ENCODE assay signal across 8 mouse cellular contexts in genomic region chr1:132371298-132372081, GRCm38 (mm10). TPM values are rescaled to one million over a fixed set of nuclear protein-coding genes. Genes with fewer than 3 reads are reported as not detected.
A peak's percentile ranks its signal among the peaks of the same experiment; 100 is the strongest.
DNase-seq lines count a peak whose midpoint lies in the region; ATAC-seq lines count a peak whose summit lies in the region.
"Had no signal": no experiment of that assay in that cellular context is flagged by ENCODE, and none has a peak within 500 bp of the region (broad histone marks: within the 10 kb centered on the region; RNA-seq: fewer than 3 reads in every experiment).

No protein-coding gene starts in this region.

- no peaks in the 10 kb centered on the region for H3K9me3 ChIP-seq in lung, embryonic 15.5 days
- H3K9me3 ChIP-seq in forebrain, embryonic 14.5 days (replicated peaks; ENCODE audit: control insufficient read depth, low read length) = no peaks in the 10 kb centered on the region
- H3K9me3 ChIP-seq in liver, embryonic 11.5 days (ENCODE audit: control insufficient read depth, low read length) = no peaks in the 10 kb centered on the region
- no peaks in the 10 kb centered on the region for H3K9me3 ChIP-seq in stomach, embryonic 15.5 days
- H3K9me3 ChIP-seq: megakaryocyte, embryonic 14.5 days had no signal

- no peak overlapping the region for H3K4me2 ChIP-seq in lung, embryonic 15.5 days
- H3K4me2 ChIP-seq in forebrain, embryonic 14.5 days (ENCODE audit: low read length) = no peak overlapping the region
- no peak overlapping the region for H3K4me2 ChIP-seq in liver, embryonic 11.5 days
- H3K4me2 ChIP-seq in stomach, embryonic 15.5 days = no peak overlapping the region

- H3K27me3 ChIP-seq in lung, embryonic 15.5 days = no peaks in the 10 kb centered on the region
- no peaks in the 10 kb centered on the region for H3K27me3 ChIP-seq in forebrain, embryonic 14.5 days (replicated peaks; ENCODE audit: control insufficient read depth, insufficient read depth, low read length)
- no peaks in the 10 kb centered on the region for H3K27me3 ChIP-seq in liver, embryonic 11.5 days (replicated peaks; ENCODE audit: control insufficient read depth, insufficient read depth, low read length)
- H3K27me3 ChIP-seq in stomach, embryonic 15.5 days (replicated peaks) = no peaks in the 10 kb centered on the region

- ATAC-seq in lung, embryonic 15.5 days (ENCODE audit: borderline replicate concordance, extremely low read depth, low FRiP score, low TSS enrichment) = no peak; the same call in 1 of the 2 replicates
- ATAC-seq in forebrain, embryonic 14.5 days = no peak
- no peak for ATAC-seq in liver, embryonic 11.5 days (replicated peaks; ENCODE audit: low FRiP score)
- peak; percentile 25; the same call in 1 of the 2 replicates for ATAC-seq in stomach, embryonic 15.5 days (ENCODE audit: insufficient read depth, low FRiP score, low read depth)
- ATAC-seq in megakaryocyte progenitor cell, adult 5-6 weeks (replicated peaks; ENCODE audit: poor library complexity) = no peak

- DNase-seq in lung, postnatal 14 days = no peak
- DNase-seq in forebrain, embryonic 14.5 days (ENCODE audit: low spot score) = no peak
- DNase-seq in liver, embryonic 11.5 days (ENCODE audit: low spot score) = no peak
- DNase-seq in right cerebral cortex, adult 2 months (ENCODE audit: low spot score in 2 of 2) = no peak

- H3K36me3 ChIP-seq in lung, embryonic 15.5 days = no peaks in the 10 kb centered on the region
- peaks cover 12% of the 10 kb centered on the region for H3K36me3 ChIP-seq in forebrain, embryonic 14.5 days (ENCODE audit: control insufficient read depth, insufficient read depth, low read length)
- H3K36me3 ChIP-seq in liver, embryonic 11.5 days (ENCODE audit: control insufficient read depth, insufficient read depth, low read length) = peaks cover 8% of the 10 kb centered on the region; the same call in 1 of the 2 replicates
- no peaks in the 10 kb centered on the region for H3K36me3 ChIP-seq in stomach, embryonic 15.5 days

- peak overlapping the region; percentile 59 for H3K27ac ChIP-seq in lung, embryonic 15.5 days
- H3K27ac ChIP-seq in forebrain, embryonic 14.5 days (ENCODE audit: low read depth, low read length) = peak overlapping the region; percentile 64; the same call in 1 of the 2 replicates
- H3K27ac ChIP-seq in liver, embryonic 11.5 days (ENCODE audit: low read depth, low read length) = peak overlapping the region; percentile 62
- H3K27ac ChIP-seq in stomach, embryonic 15.5 days = peak overlapping the region; percentile 57

- H3K9ac ChIP-seq in lung, embryonic 15.5 days = no peak overlapping the region
- H3K9ac ChIP-seq in forebrain, embryonic 14.5 days (ENCODE audit: low read length) = peak overlapping the region; percentile 25; the same call in 1 of the 2 replicates
- H3K9ac ChIP-seq in liver, embryonic 11.5 days (ENCODE audit: low read depth, low read length) = peak overlapping the region; percentile 51
- H3K9ac ChIP-seq in stomach, embryonic 15.5 days = no peak overlapping the region

- peaks cover 77% of the 10 kb centered on the region for H3K4me1 ChIP-seq in lung, embryonic 15.5 days
- H3K4me1 ChIP-seq in forebrain, embryonic 14.5 days (ENCODE audit: control insufficient read depth, insufficient read depth, low read length) = peaks cover 49% of the 10 kb centered on the region
- peaks cover 75% of the 10 kb centered on the region for H3K4me1 ChIP-seq in liver, embryonic 11.5 days (replicated peaks; ENCODE audit: control insufficient read depth, insufficient read depth, low read length)
- H3K4me1 ChIP-seq in stomach, embryonic 15.5 days = peaks cover 47% of the 10 kb centered on the region

- H3K4me3 ChIP-seq in lung, embryonic 15.5 days = no peak overlapping the region
- H3K4me3 ChIP-seq in forebrain, embryonic 14.5 days (ENCODE audit: low read depth, low read length) = no peak overlapping the region
- H3K4me3 ChIP-seq in liver, embryonic 11.5 days (ENCODE audit: low read depth, low read length) = no peak overlapping the region
- H3K4me3 ChIP-seq in stomach, embryonic 15.5 days (replicated peaks) = no peak overlapping the region

- WGBS in lung, embryonic 15.5 days = 54% methylated on average over 8 of the region's 8 CpGs
- 46% methylated on average over 8 of the region's 8 CpGs for WGBS in forebrain, embryonic 14.5 days
- WGBS in liver, embryonic 11.5 days = 72% methylated on average over 8 of the region's 8 CpGs
- WGBS in stomach, embryonic 15.5 days = 59% methylated on average over 8 of the region's 8 CpGs

RNA-seq across cellular contexts. Expression of gene Tmcc2, which starts 19.6 kb away (rescaled TPM):
- 10.7 and 13.2 TPM in 2 replicates for polyA plus RNA-seq in lung, embryonic 15.5 days (2015; fragmentation: Nextera tagmentation; extraction: Ambion mirVana)
- 18.2 and 23.1 TPM in 2 replicates for polyA plus RNA-seq in forebrain, embryonic 14.5 days (2014; fragmentation: Nextera tagmentation; extraction: Ambion mirVana)
- 24.6 and 28.1 TPM in 2 replicates for polyA plus RNA-seq in liver, embryonic 11.5 days (2014; fragmentation: Nextera tagmentation; extraction: Ambion mirVana)
- polyA plus RNA-seq in stomach, embryonic 15.5 days (2015; fragmentation: Nextera tagmentation; extraction: Ambion mirVana) = 20.3 and 52.2 TPM in 2 replicates
- 2.9 and 6.1 TPM in 2 replicates for total RNA-seq in megakaryocyte progenitor cell, adult 5-6 weeks (2015)
- total RNA-seq in megakaryocyte progenitor cell, adult 5-6 weeks (2017) = 5.5 and 6.0 TPM in 2 replicates

RNA-seq across cellular contexts. Expression of gene Dstyk, which starts 45.9 kb away (rescaled TPM):
- polyA plus RNA-seq in lung, embryonic 15.5 days (2015; fragmentation: Nextera tagmentation; extraction: Ambion mirVana) = 14.5 and 15.4 TPM in 2 replicates
- polyA plus RNA-seq in forebrain, embryonic 14.5 days (2014; fragmentation: Nextera tagmentation; extraction: Ambion mirVana) = 7.7 and 8.9 TPM in 2 replicates
- polyA plus RNA-seq in liver, embryonic 11.5 days (2014; fragmentation: Nextera tagmentation; extraction: Ambion mirVana) = 7.2 TPM in 2 replicates
- 11.5 and 11.7 TPM in 2 replicates for polyA plus RNA-seq in stomach, embryonic 15.5 days (2015; fragmentation: Nextera tagmentation; extraction: Ambion mirVana)
- 14.2 and 20.1 TPM in 2 replicates for total RNA-seq in megakaryocyte progenitor cell, adult 5-6 weeks (2015)
- 16.0 and 22.3 TPM in 2 replicates for total RNA-seq in megakaryocyte progenitor cell, adult 5-6 weeks (2017)

RNA-seq across cellular contexts. Expression of gene Nuak2, which starts 55.6 kb away (rescaled TPM):
- polyA plus RNA-seq in lung, embryonic 15.5 days (2015; fragmentation: Nextera tagmentation; extraction: Ambion mirVana) = 19.5 and 21.1 TPM in 2 replicates
- polyA plus RNA-seq in forebrain, embryonic 14.5 days (2014; fragmentation: Nextera tagmentation; extraction: Ambion mirVana) = 18.8 and 20.1 TPM in 2 replicates
- polyA plus RNA-seq in liver, embryonic 11.5 days (2014; fragmentation: Nextera tagmentation; extraction: Ambion mirVana) = 1.2 and 2.0 TPM in 2 replicates
- 6.1 and 6.5 TPM in 2 replicates for polyA plus RNA-seq in stomach, embryonic 15.5 days (2015; fragmentation: Nextera tagmentation; extraction: Ambion mirVana)
- 19.8 and 26.1 TPM in 2 replicates for total RNA-seq in megakaryocyte progenitor cell, adult 5-6 weeks (2015)
- 14.5 and 20.2 TPM in 2 replicates for total RNA-seq in megakaryocyte progenitor cell, adult 5-6 weeks (2017)

Comparison
In these comparisons a context has a peak if more than half of its experiments do, and no peak if none do; other contexts are left out.
1. H3K9ac ChIP-seq: peak in forebrain, embryonic 14.5 days (single experiment) and liver, embryonic 11.5 days (single experiment); none in lung, embryonic 15.5 days (single experiment) and stomach, embryonic 15.5 days (single experiment).
2. Peak in every context shown above with its lines, with median percentiles within 50 percentile points of each other: H3K27ac ChIP-seq.